Mouse (Mus musculus) adipocyte (in vitro differentiated cells): Measurements from ENCODE around the gene Pard3b.

ENCODE experiments used
- DNase-seq: peaks from one replicate; pipeline ENCODE4 v3.0.0-alpha.2; 2016; ENCODE audit warnings: low spot score

Gene Pard3b

GRCm38 (mm10) chr1:61638347-61639111 is at the start of gene Pard3b:
Gene Pard3b, plus strand, starts transcription at chr1:61638824.
- no peak for DNase-seq

DNA sequence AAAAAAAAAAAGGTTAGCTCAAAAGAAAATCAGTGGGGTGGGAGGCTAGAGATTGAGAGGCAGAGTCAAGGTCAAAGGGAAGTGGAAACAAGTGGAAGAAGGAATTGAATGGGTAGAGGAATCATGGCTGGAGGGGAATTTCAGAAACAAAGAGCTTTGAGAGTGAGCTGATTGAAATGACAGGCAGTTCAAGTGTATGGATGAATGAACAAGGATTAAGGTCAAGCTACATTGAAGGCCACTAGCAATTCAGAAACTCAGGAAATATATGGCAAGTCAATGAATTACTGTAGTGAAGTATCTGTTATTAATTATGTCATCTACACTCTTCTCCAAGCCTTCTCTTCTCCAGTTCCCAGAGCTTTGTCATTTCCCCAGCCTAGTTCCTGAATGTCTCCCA is 22.4 kb upstream of the Pard3b start:
- no peak for DNase-seq

- no peak for DNase-seq
Measured at GRCm38 (mm10) chr1:61620651-61621050, 18.0 kb upstream of the Pard3b start.

DNA sequence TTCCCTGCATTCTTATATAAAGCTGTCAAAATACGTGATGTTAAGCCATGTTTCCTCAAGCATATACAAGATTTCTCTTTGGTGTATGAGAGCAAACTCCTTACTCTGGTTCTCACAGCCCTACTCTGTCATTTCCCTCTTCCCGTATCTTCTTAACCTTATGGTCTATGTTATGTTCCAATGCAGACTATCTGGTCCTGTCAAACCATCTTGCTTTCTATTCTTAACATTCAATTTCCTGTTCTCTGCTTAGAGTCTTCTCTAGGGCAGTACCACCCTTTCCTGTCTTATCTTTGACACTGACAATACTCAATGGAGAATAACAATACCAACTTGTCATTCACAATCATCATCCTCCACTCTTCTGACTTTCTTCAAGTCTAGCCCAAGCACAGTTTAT is 8.8 kb upstream of the Pard3b start:
- DNase-seq, result no peak

DNA sequence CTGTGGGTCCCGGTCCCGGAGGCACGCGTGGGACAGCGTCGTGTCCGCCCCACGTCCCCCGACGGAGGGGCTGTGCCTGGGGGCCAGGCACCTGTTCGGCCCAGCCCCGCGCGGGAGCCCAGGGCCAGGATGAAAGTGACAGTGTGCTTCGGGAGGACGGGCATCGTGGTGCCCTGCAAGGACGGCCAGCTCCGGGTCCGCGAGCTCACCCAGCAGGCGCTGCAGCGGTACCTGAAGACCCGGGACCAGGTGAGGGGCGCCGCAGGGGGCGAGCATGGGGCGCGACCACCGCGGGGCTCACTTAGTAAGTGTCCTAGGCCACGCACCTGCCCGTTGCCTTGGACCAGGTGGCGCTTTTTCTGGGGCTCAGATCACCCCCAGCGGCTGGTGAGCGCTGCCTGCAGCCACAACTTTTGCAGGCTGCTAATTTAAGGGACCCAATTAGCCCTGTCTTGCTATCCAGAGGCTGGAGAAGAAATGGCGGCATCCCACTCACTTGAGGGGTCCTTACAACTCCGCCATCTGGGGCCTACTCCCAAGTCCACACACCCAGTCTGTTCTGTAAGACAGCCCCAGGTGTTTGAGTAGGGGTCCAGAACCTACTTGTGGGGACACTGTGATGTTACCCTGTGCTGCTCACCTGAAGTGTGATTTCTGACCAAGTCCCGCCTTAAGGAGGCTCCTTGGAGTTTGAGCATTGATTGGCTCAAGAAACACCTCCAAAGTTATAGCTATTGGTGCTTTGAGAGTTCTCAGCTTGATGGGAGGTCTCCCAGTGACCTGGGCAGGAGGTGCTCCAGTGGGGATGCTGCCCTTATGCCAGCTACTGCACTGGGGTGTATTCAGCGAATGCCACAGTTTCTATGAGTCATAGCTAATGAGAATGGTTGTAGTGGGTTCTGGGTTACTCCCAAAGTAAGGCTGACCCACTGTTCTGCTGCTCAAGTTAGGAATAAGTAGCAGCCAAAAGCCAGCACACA is 780 bp downstream of the Pard3b start:
- DNase-seq, result no peak

DNA sequence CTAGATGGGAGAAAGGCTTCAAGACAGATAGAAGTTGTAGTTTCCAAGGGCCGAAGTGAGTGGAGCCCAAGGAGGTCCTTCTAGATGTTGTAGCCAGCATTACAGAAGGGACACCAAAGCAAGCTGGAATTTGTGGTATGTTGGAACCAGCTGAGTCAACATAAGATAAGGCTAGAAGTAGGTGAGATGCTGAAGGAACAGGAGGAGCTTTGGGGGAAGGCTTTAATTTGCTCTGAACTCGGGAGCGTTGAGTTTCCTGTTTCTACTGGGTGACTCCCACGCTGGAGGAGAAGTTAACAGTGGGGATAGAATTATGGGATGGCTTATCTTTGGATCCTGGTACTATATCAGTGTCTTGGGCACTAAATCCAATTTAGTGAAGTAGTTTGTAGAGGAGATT is 3.3 kb downstream of the Pard3b start:
- no peak for DNase-seq

- no peak for DNase-seq
Measured at GRCm38 (mm10) chr1:61645062-61645461, 6.4 kb downstream of the Pard3b start.

GRCm38 (mm10) chr1:61649964-61650363 is 11.3 kb downstream of the Pard3b start:
- DNase-seq, result no peak

GRCm38 (mm10) chr1:61651454-61652271 is 13.0 kb downstream of the Pard3b start:
- no peak for DNase-seq

GRCm38 (mm10) chr1:61657760-61658159 is 19.1 kb downstream of the Pard3b start:
- DNase-seq, result no peak

GRCm38 (mm10) chr1:61659931-61660330 is 21.3 kb downstream of the Pard3b start:
- DNase-seq, result no peak

DNA sequence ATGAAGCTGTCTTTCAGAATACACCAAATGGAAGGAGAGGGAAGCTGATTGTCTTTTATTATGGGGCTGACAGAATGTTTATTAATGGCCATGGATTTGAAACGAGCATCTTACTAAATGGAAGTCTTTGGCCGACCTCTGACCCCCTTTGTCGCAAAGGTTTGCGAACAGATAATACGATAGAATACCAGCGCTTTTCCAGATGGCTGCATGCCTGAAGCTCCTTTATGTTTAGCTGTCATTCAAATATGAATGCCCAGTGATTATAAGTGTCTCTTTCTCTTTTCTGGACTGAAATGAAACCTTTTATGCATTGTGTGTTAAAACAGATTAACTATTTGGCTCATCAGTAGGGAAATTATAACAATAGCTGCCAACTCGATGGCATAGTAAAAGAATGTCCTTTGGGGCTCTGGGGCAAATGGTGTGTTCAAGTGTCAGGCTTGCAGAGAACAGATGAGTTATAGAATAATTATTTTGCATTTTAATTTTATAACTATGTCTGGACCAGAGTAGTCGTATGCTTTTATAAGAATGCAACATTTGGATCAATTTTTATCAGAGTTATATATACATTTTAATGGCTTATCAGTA is 46.7 kb downstream of the Pard3b start:
- no peak for DNase-seq

DNA sequence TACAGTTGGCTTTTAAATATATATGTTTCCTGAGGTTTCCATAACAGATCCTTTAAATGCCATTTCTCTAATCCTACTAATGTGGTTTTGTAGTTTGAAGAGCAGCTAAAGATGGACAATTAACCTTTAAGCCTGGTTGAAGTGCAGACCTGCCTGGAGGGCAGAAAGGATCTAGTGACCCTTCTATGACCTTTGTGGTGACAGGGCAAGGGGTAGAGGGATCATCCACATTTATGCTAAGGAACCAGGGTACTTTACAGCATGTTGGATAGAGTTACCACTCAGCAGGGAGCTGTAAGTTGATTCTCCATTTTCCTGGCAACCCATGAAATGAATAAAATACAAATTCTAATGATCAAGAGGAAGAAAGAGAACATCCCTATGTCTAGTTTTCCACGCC is 47.3 kb downstream of the Pard3b start:
- no peak for DNase-seq

- DNase-seq, result no peak
Measured at GRCm38 (mm10) chr1:61688301-61688700, 49.7 kb downstream of the Pard3b start.

GRCm38 (mm10) chr1:61698462-61699218 is 60.0 kb downstream of the Pard3b start:
- DNase-seq, result no peak

- DNase-seq, result no peak
Measured at GRCm38 (mm10) chr1:61709812-61710211, 71.2 kb downstream of the Pard3b start.

DNA sequence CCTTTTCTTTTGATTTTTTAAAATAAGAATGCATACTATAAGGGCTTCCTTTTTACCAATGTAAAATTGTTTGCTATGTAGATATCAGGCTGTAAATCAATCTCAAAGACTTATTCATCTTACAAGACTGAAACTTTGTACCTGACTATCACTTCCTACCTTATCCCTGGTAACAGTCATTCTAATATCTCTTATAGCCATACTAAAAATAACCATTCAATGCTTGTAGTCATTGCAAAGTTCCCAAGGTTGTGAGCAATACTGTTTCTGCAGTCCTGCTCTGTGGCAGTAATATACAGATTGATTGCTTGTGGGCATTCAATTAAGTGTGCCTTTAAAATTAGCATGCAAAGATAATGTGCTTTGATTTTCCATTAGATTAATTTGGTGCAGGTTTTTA is 72.9 kb downstream of the Pard3b start:
- no peak for DNase-seq

DNA sequence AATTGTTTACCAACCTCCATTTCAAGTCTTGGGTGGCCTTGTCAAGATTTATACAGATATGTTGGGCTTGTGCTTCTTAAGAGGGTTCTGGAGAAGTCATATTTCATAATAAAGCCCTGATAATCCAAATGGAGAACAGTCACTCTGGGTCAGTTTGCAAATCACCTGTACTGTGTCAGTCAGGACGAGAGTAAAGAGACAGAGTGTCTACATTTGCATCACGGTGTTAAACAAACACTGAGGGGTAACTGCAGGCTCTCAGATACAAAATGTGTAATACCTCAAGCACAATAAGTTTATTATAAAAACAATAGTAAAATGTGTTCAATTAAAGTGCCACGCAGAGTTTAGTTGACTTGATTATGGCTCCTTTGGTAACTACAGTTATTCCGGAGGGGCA is 91.0 kb downstream of the Pard3b start:
- DNase-seq, result no peak

- no peak for DNase-seq
Measured at GRCm38 (mm10) chr1:61736550-61736949, 97.9 kb downstream of the Pard3b start.

DNA sequence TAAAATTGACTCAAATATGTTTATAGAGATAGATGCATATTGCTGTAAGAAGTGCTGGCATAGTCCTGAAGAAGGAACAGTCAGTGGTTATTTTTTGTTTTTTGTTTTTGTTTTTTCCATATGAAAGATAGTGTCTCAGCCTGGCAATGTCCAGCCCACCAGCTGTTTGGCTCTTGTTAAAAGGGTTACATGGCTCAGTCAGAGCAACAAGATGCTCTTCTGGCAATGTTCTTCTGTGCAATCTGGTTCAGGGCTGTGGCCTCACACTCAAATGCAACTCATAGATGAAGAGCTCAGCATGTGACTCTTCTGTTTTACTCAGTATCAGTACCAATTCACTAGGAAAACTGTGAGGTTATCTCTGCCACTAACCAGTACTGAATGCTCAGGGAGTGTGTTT is 104.2 kb downstream of the Pard3b start:
- DNase-seq, result no peak

- no peak for DNase-seq
Measured at GRCm38 (mm10) chr1:61747481-61747880, 108.9 kb downstream of the Pard3b start.
